ENCODE assay signal across 22 mouse cellular contexts in genomic region chr17:78236126-78236525, GRCm38 (mm10). TPM values are rescaled to one million over a fixed set of nuclear protein-coding genes. Genes with fewer than 3 reads are reported as not detected.
DNase-seq lines count a peak whose midpoint lies in the region; ATAC-seq lines count a peak whose summit lies in the region.
"Had no signal": no experiment of that assay in that cellular context is flagged by ENCODE, and none has a peak within 500 bp of the region (broad histone marks: within the 10 kb centered on the region; RNA-seq: fewer than 3 reads in every experiment).

No protein-coding gene starts in this region.

- H3K27ac ChIP-seq in liver, embryonic 12.5 days = no peak overlapping the region
- no peak overlapping the region for H3K27ac ChIP-seq in liver, embryonic 16.5 days (ENCODE audit: low read length)
- H3K27ac ChIP-seq in forebrain, embryonic 12.5 days = no peak overlapping the region
- H3K27ac ChIP-seq in hindbrain, embryonic 16.5 days (ENCODE audit: low read depth, low read length) = no peak overlapping the region
- H3K27ac ChIP-seq: embryonic facial prominence, embryonic 12.5 days; forebrain, embryonic 13.5 days; heart, adult 2 months; heart, embryonic 15.5 days; hindbrain, embryonic 10.5 days; hindbrain, embryonic 14.5 days; intestine, embryonic 15.5 days had no signal

- peak; percentile 66 for ATAC-seq in CD4-positive, CD25-positive, alpha-beta regulatory T cell, adult 4 months
- ATAC-seq in liver, embryonic 12.5 days = peak; percentile 76
- ATAC-seq in liver, embryonic 16.5 days (ENCODE audit: low read depth) = peak; percentile 47
- ATAC-seq in forebrain, embryonic 12.5 days (ENCODE audit: low FRiP score) = no peak
- no peak for ATAC-seq in hindbrain, embryonic 16.5 days
- ATAC-seq: activated CD4-positive, CD25-positive, alpha-beta regulatory T cell, adult 4 months; forebrain, embryonic 13.5 days; forebrain, postnatal 0 days; intestine, embryonic 15.5 days; Patski had no signal

- H3K4me2 ChIP-seq in liver, embryonic 12.5 days = peak overlapping the region; percentile 29
- peak overlapping the region; percentile 15; the same call in 1 of the 2 replicates for H3K4me2 ChIP-seq in liver, embryonic 16.5 days (ENCODE audit: low read depth, low read length)
- no peak overlapping the region for H3K4me2 ChIP-seq in forebrain, embryonic 12.5 days
- H3K4me2 ChIP-seq in hindbrain, embryonic 16.5 days (ENCODE audit: low read length) = no peak overlapping the region
- H3K4me2 ChIP-seq: embryonic facial prominence, embryonic 12.5 days; forebrain, embryonic 13.5 days; heart, embryonic 11.5 days; heart, embryonic 15.5 days; hindbrain, embryonic 14.5 days; intestine, embryonic 15.5 days had no signal

- intact Hi-C loops in heart, postnatal 14 days (cut with DNase I) = no loop called here

- 51% methylated on average over 12 of the region's 12 CpGs for WGBS in liver, embryonic 12.5 days (ENCODE audit: insufficient replicate concordance)
- 43% methylated on average over 12 of the region's 12 CpGs for WGBS in liver, embryonic 16.5 days (ENCODE audit: insufficient replicate concordance)
- WGBS in forebrain, embryonic 12.5 days = 96% methylated on average over 12 of the region's 12 CpGs
- WGBS in hindbrain, embryonic 16.5 days = 91% methylated on average over 12 of the region's 12 CpGs

- no peak overlapping the region for H3K9ac ChIP-seq in liver, embryonic 12.5 days
- H3K9ac ChIP-seq in liver, embryonic 16.5 days (ENCODE audit: low read depth, low read length) = no peak overlapping the region
- no peak overlapping the region for H3K9ac ChIP-seq in forebrain, embryonic 12.5 days
- no peak overlapping the region for H3K9ac ChIP-seq in hindbrain, embryonic 16.5 days (ENCODE audit: low read depth, low read length)
- H3K9ac ChIP-seq: embryonic facial prominence, embryonic 12.5 days; forebrain, embryonic 13.5 days; forebrain, postnatal 0 days; heart, embryonic 15.5 days; hindbrain, embryonic 14.5 days; intestine, embryonic 15.5 days had no signal

- no peaks in the 10 kb centered on the region for H3K27me3 ChIP-seq in liver, embryonic 12.5 days (replicated peaks)
- no peaks in the 10 kb centered on the region for H3K27me3 ChIP-seq in liver, embryonic 16.5 days (ENCODE audit: control insufficient read depth, insufficient read depth, low read depth, low read length)
- no peaks in the 10 kb centered on the region for H3K27me3 ChIP-seq in forebrain, embryonic 12.5 days
- no peaks in the 10 kb centered on the region for H3K27me3 ChIP-seq in hindbrain, embryonic 16.5 days (replicated peaks; ENCODE audit: control insufficient read depth, insufficient read depth, low read length)
- H3K27me3 ChIP-seq: embryonic facial prominence, embryonic 12.5 days; forebrain, embryonic 13.5 days; intestine, embryonic 15.5 days; Patski had no signal

- peak; percentile 8 for DNase-seq in c-Kit-positive CD71-positive TER-119-positive erythroid progenitor cells, embryonic 14.5 days (ENCODE audit: low spot score)
- no peak for DNase-seq in heart, postnatal 14 days
- DNase-seq: adrenal gland, postnatal 14 days; cerebellum, adult 8-10 months; cerebellum, postnatal 14 days; forebrain, postnatal 0 days; gastrocnemius, postnatal 14 days; heart, adult 2 months had no signal

- no peaks in the 10 kb centered on the region; the same call in 1 of the 2 replicates for H3K36me3 ChIP-seq in liver, embryonic 12.5 days
- no peaks in the 10 kb centered on the region for H3K36me3 ChIP-seq in liver, embryonic 16.5 days (ENCODE audit: control insufficient read depth, insufficient read depth)
- H3K36me3 ChIP-seq in forebrain, embryonic 12.5 days (replicated peaks) = peaks cover 3% of the 10 kb centered on the region; the same call in 1 of the 2 replicates
- 0 out of 2 replicates have a peak, but pooled peaks cover 4% of the 10 kb centered on the region for H3K36me3 ChIP-seq in hindbrain, embryonic 16.5 days (ENCODE audit: control insufficient read depth, insufficient read depth, low read length)
- H3K36me3 ChIP-seq: heart, embryonic 15.5 days; intestine, embryonic 15.5 days had no signal

- no peak overlapping the region for H3K4me3 ChIP-seq in liver, embryonic 12.5 days
- H3K4me3 ChIP-seq in liver, embryonic 16.5 days (ENCODE audit: low read depth, low read length) = no peak overlapping the region
- no peak overlapping the region for H3K4me3 ChIP-seq in forebrain, embryonic 12.5 days (replicated peaks)
- H3K4me3 ChIP-seq in hindbrain, embryonic 16.5 days (ENCODE audit: low read length) = no peak overlapping the region
- H3K4me3 ChIP-seq: embryonic facial prominence, embryonic 12.5 days; forebrain, embryonic 13.5 days; heart, adult 2 months; heart, embryonic 15.5 days; hindbrain, embryonic 10.5 days; intestine, embryonic 15.5 days had no signal

- no peaks in the 10 kb centered on the region for H3K9me3 ChIP-seq in liver, embryonic 12.5 days (replicated peaks)
- H3K9me3 ChIP-seq in liver, embryonic 16.5 days (replicated peaks; ENCODE audit: control insufficient read depth, low read length) = no peaks in the 10 kb centered on the region
- H3K9me3 ChIP-seq in forebrain, embryonic 12.5 days = no peaks in the 10 kb centered on the region
- no peaks in the 10 kb centered on the region for H3K9me3 ChIP-seq in hindbrain, embryonic 16.5 days (ENCODE audit: control insufficient read depth, low read length)
- H3K9me3 ChIP-seq: embryonic facial prominence, embryonic 12.5 days; forebrain, embryonic 13.5 days; heart, embryonic 15.5 days; hindbrain, embryonic 10.5 days; intestine, embryonic 15.5 days had no signal

- peaks cover 13% of the 10 kb centered on the region for H3K4me1 ChIP-seq in liver, embryonic 12.5 days
- peaks cover 3% of the 10 kb centered on the region for H3K4me1 ChIP-seq in liver, embryonic 16.5 days (ENCODE audit: control insufficient read depth, low read depth, low read length)
- H3K4me1 ChIP-seq in forebrain, embryonic 12.5 days = no peaks in the 10 kb centered on the region
- H3K4me1 ChIP-seq in hindbrain, embryonic 16.5 days (ENCODE audit: control insufficient read depth, insufficient read depth, low read depth, low read length) = peaks cover 13% of the 10 kb centered on the region
- H3K4me1 ChIP-seq: hindbrain, embryonic 10.5 days; intestine, embryonic 15.5 days had no signal

RNA-seq across cellular contexts. Expression of gene Crim1, which starts 36.1 kb away (rescaled TPM):
- 1 to 10 TPM; 7.5 to 7.7 TPM for polyA plus RNA-seq in CD4-positive, CD25-positive, alpha-beta regulatory T cell, adult 4 months (2017; shearing (Covaris generic))
- 1.5 and 2.1 TPM in 2 replicates for polyA plus RNA-seq in liver, embryonic 12.5 days (2016; fragmentation: Nextera tagmentation; extraction: Ambion mirVana)
- polyA plus RNA-seq in liver, embryonic 16.5 days (2015; fragmentation: Nextera tagmentation; extraction: Ambion mirVana) = 0.41 and 0.63 TPM in 2 replicates
- polyA plus RNA-seq in forebrain, embryonic 12.5 days (2016; fragmentation: Nextera tagmentation; extraction: Ambion mirVana) = 3.1 and 3.8 TPM in 2 replicates
- total RNA-seq in heart, postnatal 14 days (2021) = 10 to 100 TPM; 44.9 to 45.3 TPM
- polyA plus RNA-seq in hindbrain, embryonic 16.5 days (2015; fragmentation: Nextera tagmentation; extraction: Ambion mirVana) = 12.6 and 13.4 TPM in 2 replicates

Comparison
In these comparisons a context has a peak if more than half of its experiments do, and no peak if none do; other contexts are left out.
1. ATAC-seq: peak in CD4-positive, CD25-positive, alpha-beta regulatory T cell, adult 4 months (single experiment), liver, embryonic 12.5 days (single experiment) and liver, embryonic 16.5 days (single experiment); none in forebrain, embryonic 12.5 days (single experiment) and hindbrain, embryonic 16.5 days (single experiment).
2. H3K4me2 ChIP-seq: peak in liver, embryonic 12.5 days (single experiment) and liver, embryonic 16.5 days (single experiment); none in forebrain, embryonic 12.5 days (single experiment) and hindbrain, embryonic 16.5 days (single experiment).